8 mouse cellular contexts compared by ENCODE assay signal in genomic region chr10:127189651-127190381, GRCm38 (mm10). TPM values are rescaled to one million over a fixed set of nuclear protein-coding genes. Genes with fewer than 3 reads are reported as not detected.
DNase-seq lines count a peak whose midpoint lies in the region; ATAC-seq and TF ChIP-seq lines count a peak whose summit lies in the region.

Gene Arhgef25 (minus strand): TSS chr10:127190083.

- H3K4me3 ChIP-seq in CH12.LX (replicated peaks in 1 of 3; ENCODE audit: low read depth in 2 of 3, low read length in 2 of 3, poor library complexity in 1 of 3), result peak within 1 kb of the TSS in 2 of 3 experiments; percentile 68 to 76
- H3K4me3 ChIP-seq in forebrain, embryonic 10.5 days, result peak within 1 kb of the TSS; percentile 90
- peak within 1 kb of the TSS; percentile 59 for H3K4me3 ChIP-seq in stomach, postnatal 0 days (ENCODE audit: low read depth, low read length)

- TF ChIP-seq POLR2A in CH12.LX (IDR thresholded peaks at IDR 0.05; ENCODE audit: low read depth, low read length), result no peak

- POLR2A ChIA-PET in Patski (lab: Charles Lee), result interaction anchor here (0.6 kb wide), 1 partner anchor 856 kb away, joined by 3 read pairs; no protein-coding TSS in a partner anchor

- intact Hi-C loops in heart, postnatal 10 days (cut with DNase I), result loop anchor here (10.0 kb wide), 1 partner anchor 475 kb away; the partner anchor contains the start of genes Nab2 and Nemp1

- H3K27ac ChIP-seq in CH12.LX (ENCODE audit: insufficient read depth, low read depth), result no peak within 1 kb of the TSS
- H3K27ac ChIP-seq in forebrain, embryonic 10.5 days, result peak within 1 kb of the TSS; percentile 95
- peak within 1 kb of the TSS; percentile 93 for H3K27ac ChIP-seq in stomach, postnatal 0 days (replicated peaks)

- H3K9me3 ChIP-seq in CH12.LX (replicated peaks; ENCODE audit: low read length), result peaks cover 7% of the 10 kb centered on the region
- peaks cover 5% of the 10 kb centered on the region; the same call in 1 of the 2 replicates for H3K9me3 ChIP-seq in forebrain, embryonic 10.5 days
- H3K9me3 ChIP-seq in stomach, postnatal 0 days (ENCODE audit: control insufficient read depth, low read length), result no peaks in the 10 kb centered on the region

- no peak for DNase-seq in CH12.LX (ENCODE audit: extremely low read depth)
- no peak for DNase-seq in Patski (ENCODE audit: low read depth, low spot score)
- DNase-seq in forebrain, embryonic 10.5 days (ENCODE audit: extremely low spot score, low spot score), result peak; percentile 72
- peak; percentile 77 to 78 for DNase-seq in heart, postnatal 10 days
- DNase-seq in layer of hippocampus, postnatal 36 days, result no peak
- DNase-seq in lung, postnatal 36 days, result peak; percentile 44
- peak; percentile 43 for DNase-seq in stomach, postnatal 0 days (ENCODE audit: low spot score)

- peak within 1 kb of the TSS; percentile 70 for H3K4me2 ChIP-seq in CH12.LX (ENCODE audit: insufficient read depth, low read depth, poor library complexity, severe bottlenecking)
- H3K4me2 ChIP-seq in stomach, postnatal 0 days (replicated peaks; ENCODE audit: low read depth), result peak within 1 kb of the TSS; percentile 88

- no peak for TF ChIP-seq EP300 in CH12.LX (IDR thresholded peaks at IDR 0.05; ENCODE audit: low read length)
- TF ChIP-seq EP300 in stomach, postnatal 0 days (optimal IDR thresholded peaks at IDR 0.05), result no peak

- H3K27me3 ChIP-seq in CH12.LX (replicated peaks) (no peaks in the 10 kb centered on the region), Patski (no peaks in the 10 kb centered on the region)
- H3K27me3 ChIP-seq in forebrain, embryonic 10.5 days (ENCODE audit: poor library complexity, severe bottlenecking), result peaks cover 23% of the 10 kb centered on the region
- no peaks in the 10 kb centered on the region for H3K27me3 ChIP-seq in stomach, postnatal 0 days (ENCODE audit: control insufficient read depth, insufficient read depth, low read length)

- TF ChIP-seq RAD21 in CH12.LX (IDR thresholded peaks at IDR 0.05; ENCODE audit: low read depth, low read length), result no peak

- H3K4me1 ChIP-seq in CH12.LX (ENCODE audit: control insufficient read depth in 1 of 2, insufficient read depth in 2 of 2), result peaks cover 0 to 33% of the 10 kb centered on the region in 2 experiments; a peak in 1 of 4 replicates
- H3K4me1 ChIP-seq in forebrain, embryonic 10.5 days, result peaks cover 80% of the 10 kb centered on the region
- no peaks in the 10 kb centered on the region; the same call in 1 of the 2 replicates for H3K4me1 ChIP-seq in stomach, postnatal 0 days (replicated peaks; ENCODE audit: control insufficient read depth, insufficient read depth)

- H3K36me3 ChIP-seq in CH12.LX (replicated peaks in 1 of 2; ENCODE audit: control insufficient read depth in 1 of 2, insufficient read depth in 1 of 2, low read length in 1 of 2), result peaks cover 18 to 51% of the 10 kb centered on the region in 2 experiments
- peaks cover 53% of the 10 kb centered on the region for H3K36me3 ChIP-seq in forebrain, embryonic 10.5 days (replicated peaks)
- peaks cover 2% of the 10 kb centered on the region; the same call in 1 of the 2 replicates for H3K36me3 ChIP-seq in stomach, postnatal 0 days (ENCODE audit: control insufficient read depth, insufficient read depth, low read length)

- H3K79me2 ChIP-seq in CH12.LX (replicated peaks; ENCODE audit: control insufficient read depth, extremely low read depth, insufficient read depth, poor library complexity, severe bottlenecking), result no peaks in the 10 kb centered on the region

- CTCF ChIA-PET in Patski (lab: Charles Lee), result interaction anchor here (1.4 kb wide), 1 partner anchor 21 kb away, joined by 3 read pairs; the partner anchor contains the start of gene Pip4k2c

- TF ChIP-seq CTCF in CH12.LX (conservative IDR thresholded peaks at IDR 0.05 in 1 of 2, IDR thresholded peaks at IDR 0.05 in 1 of 2; ENCODE audit: low read depth in 2 of 2, low read length in 2 of 2) (no peak), Patski (IDR thresholded peaks at IDR 0.05) (no peak)
- no peak for TF ChIP-seq CTCF in stomach, postnatal 0 days (IDR thresholded peaks at IDR 0.05; ENCODE audit: low read depth)

- in situ Hi-C loops in CH12.LX (cut with MboI; ENCODE audit: low pct_ligation_motif_present, low pct_unique_long_range_greater_than_20kb, low sequenced_read_pairs), result no loop called here
- in situ Hi-C loops in Patski (cut with MboI; ENCODE audit: low pct_unique_long_range_greater_than_20kb), result loop anchor here (5.0 kb wide), 1 partner anchor 32 kb away; no protein-coding TSS in a partner anchor

- 2% methylated on average over 35 of the region's 35 CpGs for WGBS in forebrain, embryonic 10.5 days
- WGBS in stomach, postnatal 0 days, result 4% methylated on average over 31 of the region's 35 CpGs

- peak within 1 kb of the TSS; percentile 45 for H3K9ac ChIP-seq in CH12.LX (ENCODE audit: insufficient read depth, low read depth)
- H3K9ac ChIP-seq in stomach, postnatal 0 days (ENCODE audit: low read length), result peak within 1 kb of the TSS; percentile 75

- peak; percentile 27 for ATAC-seq in Patski
- ATAC-seq in stomach, postnatal 0 days (ENCODE audit: low FRiP score, low TSS enrichment), result peak; percentile 51
- ATAC-seq in monocyte, adult 5-6 weeks (replicated peaks; ENCODE audit: insufficient number of reproducible peaks, low FRiP score, low TSS enrichment, poor library complexity, severe bottlenecking), result no peak

- dilution Hi-C loops in CH12.LX (cut with MboI; ENCODE audit: extremely low pct_ligation_motif_present, extremely low pct_unique_long_range_greater_than_20kb, low sequenced_read_pairs), result no loop called here

TF ChIP-seq in CH12.LX, 34 proteins besides CTCF, POLR2A, EP300 and RAD21:
- TF ChIP-seq CHD1 (IDR thresholded peaks at IDR 0.05; ENCODE audit: low read depth, low read length) (no peak), BHLHE40 (IDR thresholded peaks at IDR 0.05; ENCODE audit: low read depth, low read length) (no peak), GABPA (IDR thresholded peaks at IDR 0.05; ENCODE audit: insufficient replicate concordance, low read depth, low read length) (no peak), UBTF (IDR thresholded peaks at IDR 0.05; ENCODE audit: low read depth, low read length) (no peak), RCOR1 (conservative IDR thresholded peaks at IDR 0.05; ENCODE audit: low read depth, low read length) (no peak), SIN3A (IDR thresholded peaks at IDR 0.05; ENCODE audit: low read length) (no peak), MEF2A (IDR thresholded peaks at IDR 0.05; ENCODE audit: borderline replicate concordance, low read depth, low read length) (no peak), PAX5 (IDR thresholded peaks at IDR 0.05; ENCODE audit: low read length) (no peak), KAT2A (IDR thresholded peaks at IDR 0.05; ENCODE audit: insufficient replicate concordance, low read length) (no peak), MAX (IDR thresholded peaks at IDR 0.05; ENCODE audit: low read length) (no peak), MYC (IDR thresholded peaks at IDR 0.05; ENCODE audit: low read depth, low read length) (no peak), E2F4 (IDR thresholded peaks at IDR 0.05; ENCODE audit: insufficient replicate concordance, low read depth, low read length) (no peak), ZMIZ1 (IDR thresholded peaks at IDR 0.05; ENCODE audit: low read depth, low read length) (no peak)

RNA-seq across cellular contexts. Expression of gene Arhgef25, which starts in this region (rescaled TPM):
- 8.6 and 8.7 TPM in 2 replicates for total RNA-seq in CH12.LX (2012; rRNA removed)
- 3.3 and 4.0 TPM in 2 replicates for total RNA-seq in CH12.LX (2014; rRNA removed)
- polyA plus RNA-seq in CH12.LX (2012; ENCODE audit: insufficient read length, low read depth), result 8.3 and 11.1 TPM in 2 replicates
- polyA plus RNA-seq in Patski (2021), result 106 TPM
- polyA plus RNA-seq in forebrain, embryonic 10.5 days (2016; fragmentation: Nextera tagmentation; extraction: Ambion mirVana), result 23.7 and 25.7 TPM in 2 replicates
- 10 to 100 TPM; 20.8 to 21.0 TPM for total RNA-seq in heart, postnatal 10 days (2021)
- total RNA-seq in layer of hippocampus, postnatal 36 days (2021), result 100 to 1,000 TPM; 359 to 363 TPM
- 25.3 and 29.7 TPM in 2 replicates for polyA plus RNA-seq in stomach, postnatal 0 days (2015; fragmentation: Nextera tagmentation; extraction: Ambion mirVana)
- 1.9 TPM in 1 of 3 replicates, not detected in the others for total RNA-seq in monocyte, adult 5-6 weeks (2017)

Comparison
In these comparisons a context has a peak if more than half of its experiments do, and no peak if none do; other contexts are left out.
1. RNA of gene Arhgef25 (total RNA-seq): 359 to 363 TPM in layer of hippocampus, postnatal 36 days; 20.8 to 21.0 TPM in heart, postnatal 10 days, 3.3 to 8.7 TPM in CH12.LX and 1.9 TPM in monocyte, adult 5-6 weeks; every median in the first group is over 10 times any median in the second.
2. DNase-seq: peak in forebrain, embryonic 10.5 days (single experiment), heart, postnatal 10 days (2 of 2), lung, postnatal 36 days (single experiment) and stomach, postnatal 0 days (single experiment); none in CH12.LX (single experiment), Patski (single experiment) and layer of hippocampus, postnatal 36 days (0 of 2).
3. Peak in every context shown above with its lines, with median percentiles within 50 percentile points of each other: H3K4me3 ChIP-seq.